Comparison of ENCODE assay signal across 8 mouse cellular contexts in the genomic region with DNA sequence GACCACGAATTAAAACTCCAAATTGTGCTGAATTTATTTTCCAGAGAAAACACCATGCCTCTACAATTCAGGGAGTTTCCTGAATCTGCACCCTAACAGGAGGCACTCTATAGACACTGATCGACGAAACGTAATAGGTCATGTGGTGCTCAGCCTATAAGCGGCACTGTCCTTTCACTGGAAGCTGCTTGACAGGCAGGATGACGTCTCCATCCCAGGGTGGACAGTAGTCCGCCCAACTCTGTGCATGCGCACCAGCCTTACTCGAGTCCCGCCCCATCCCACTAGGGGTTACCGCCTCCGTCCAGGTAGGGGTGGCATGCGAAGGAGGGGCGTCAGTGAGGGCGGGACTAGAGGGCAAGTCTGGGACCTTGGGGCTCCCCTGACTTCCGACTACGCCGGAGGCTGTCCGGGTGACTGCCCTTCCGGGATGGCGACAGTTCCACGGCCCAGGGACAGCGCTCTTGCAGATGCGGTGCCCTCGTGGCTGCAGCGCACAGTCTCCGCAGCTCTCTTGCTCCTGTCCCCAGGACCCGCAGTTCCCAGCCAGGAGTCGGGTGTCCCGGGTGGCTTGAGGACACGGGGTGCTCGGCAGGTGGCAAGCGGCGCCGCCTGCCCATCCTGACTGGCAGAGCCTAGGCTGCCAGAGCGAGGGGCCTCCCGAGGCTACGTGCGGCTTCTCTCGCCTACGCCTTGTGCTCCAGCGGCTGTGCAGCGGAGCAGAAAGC. TPM values are rescaled to one million over a fixed set of nuclear protein-coding genes. Genes with fewer than 3 reads are reported as not detected.
A peak's percentile ranks its signal among the peaks of the same experiment; 100 is the strongest.
DNase-seq lines count a peak whose midpoint lies in the region; ATAC-seq lines count a peak whose summit lies in the region.

A gene (plus strand): TSS at position 169 of the 728 bp plus-strand sequence.

- WGBS in heart, embryonic 13.5 days, result under 1% methylated on average over 43 of the region's 43 CpGs
- under 1% methylated on average over 43 of the region's 43 CpGs for WGBS in liver, embryonic 12.5 days (ENCODE audit: insufficient replicate concordance)
- under 1% methylated on average over 43 of the region's 43 CpGs for WGBS in stomach, embryonic 15.5 days

- H3K9ac ChIP-seq in heart, embryonic 13.5 days, result peak within 1 kb of the TSS; percentile 94
- peak within 1 kb of the TSS; percentile 91 for H3K9ac ChIP-seq in liver, embryonic 12.5 days
- peak within 1 kb of the TSS; percentile 71 for H3K9ac ChIP-seq in stomach, embryonic 15.5 days

- peak within 1 kb of the TSS; percentile 66 for H3K4me3 ChIP-seq in brown adipose tissue, adult 24 weeks (ENCODE audit: insufficient read depth, low read depth, low read length)
- peak within 1 kb of the TSS; percentile 80 for H3K4me3 ChIP-seq in heart, embryonic 13.5 days
- H3K4me3 ChIP-seq in liver, embryonic 12.5 days, result peak within 1 kb of the TSS; percentile 81
- peak within 1 kb of the TSS; percentile 66 for H3K4me3 ChIP-seq in stomach, embryonic 15.5 days (replicated peaks)

- H3K27me3 ChIP-seq in heart, embryonic 13.5 days (replicated peaks), result no peaks in the 10 kb centered on the region
- no peaks in the 10 kb centered on the region for H3K27me3 ChIP-seq in liver, embryonic 12.5 days (replicated peaks)
- no peaks in the 10 kb centered on the region for H3K27me3 ChIP-seq in stomach, embryonic 15.5 days (replicated peaks)

- DNase-seq in CD4-positive, CD25-positive, alpha-beta regulatory T cell, adult 2 months (ENCODE audit: low read depth, low spot score), result peak; percentile 94
- peak; percentile 86 for DNase-seq in fat pad, adult 2 months (ENCODE audit: extremely low read depth, low read depth, low spot score)
- DNase-seq in kidney, postnatal 10 days, result peak; percentile 96
- DNase-seq in natural killer cell, adult 2 months (ENCODE audit: low spot score in 2 of 2), result peak; percentile 97 to 99

- peak within 1 kb of the TSS; percentile 29 for H3K27ac ChIP-seq in brown adipose tissue, adult 24 weeks (replicated peaks; ENCODE audit: low read depth, low read length)
- peak within 1 kb of the TSS; percentile 91 for H3K27ac ChIP-seq in heart, embryonic 13.5 days (replicated peaks)
- H3K27ac ChIP-seq in liver, embryonic 12.5 days, result peak within 1 kb of the TSS; percentile 92
- H3K27ac ChIP-seq in stomach, embryonic 15.5 days, result peak within 1 kb of the TSS; percentile 84

- no peaks in the 10 kb centered on the region for H3K9me3 ChIP-seq in heart, embryonic 13.5 days
- no peaks in the 10 kb centered on the region for H3K9me3 ChIP-seq in liver, embryonic 12.5 days (replicated peaks)
- no peaks in the 10 kb centered on the region for H3K9me3 ChIP-seq in stomach, embryonic 15.5 days

- H3K36me3 ChIP-seq in heart, embryonic 13.5 days, result peaks cover 44% of the 10 kb centered on the region
- H3K36me3 ChIP-seq in liver, embryonic 12.5 days, result peaks cover 42% of the 10 kb centered on the region
- peaks cover 17% of the 10 kb centered on the region for H3K36me3 ChIP-seq in stomach, embryonic 15.5 days

- H3K4me2 ChIP-seq in heart, embryonic 13.5 days, result peak within 1 kb of the TSS; percentile 86
- H3K4me2 ChIP-seq in liver, embryonic 12.5 days, result peak within 1 kb of the TSS; percentile 97
- H3K4me2 ChIP-seq in stomach, embryonic 15.5 days, result peak within 1 kb of the TSS; percentile 79

- H3K4me1 ChIP-seq in brown adipose tissue, adult 24 weeks (ENCODE audit: control insufficient read depth, insufficient read depth, insufficient read length, low read length), result peaks cover 12% of the 10 kb centered on the region
- H3K4me1 ChIP-seq in heart, embryonic 13.5 days, result peaks cover 45% of the 10 kb centered on the region
- H3K4me1 ChIP-seq in liver, embryonic 12.5 days, result peaks cover 44% of the 10 kb centered on the region
- no peaks in the 10 kb centered on the region for H3K4me1 ChIP-seq in stomach, embryonic 15.5 days

- peak; percentile 99 for ATAC-seq in heart, embryonic 13.5 days (ENCODE audit: extremely low read depth, insufficient number of reproducible peaks, low FRiP score, low TSS enrichment)
- ATAC-seq in liver, embryonic 12.5 days, result peak; percentile 99
- ATAC-seq in stomach, embryonic 15.5 days (ENCODE audit: insufficient read depth, low FRiP score, low read depth), result peak; percentile 98

RNA-seq across cellular contexts. Expression of the gene that starts here (rescaled TPM):
- 19.2 and 21.2 TPM in 2 replicates for polyA plus RNA-seq in brown adipose tissue, adult 24 weeks (2012; ENCODE audit: insufficient read depth, insufficient read length, missing spikeins)
- polyA plus RNA-seq in heart, embryonic 13.5 days (2015; fragmentation: Nextera tagmentation; extraction: Ambion mirVana), result 31.4 and 36.4 TPM in 2 replicates
- 19.7 and 21.1 TPM in 2 replicates for polyA plus RNA-seq in liver, embryonic 12.5 days (2016; fragmentation: Nextera tagmentation; extraction: Ambion mirVana)
- 31.1 and 34.1 TPM in 2 replicates for polyA plus RNA-seq in stomach, embryonic 15.5 days (2015; fragmentation: Nextera tagmentation; extraction: Ambion mirVana)

Comparison
In these comparisons a context has a peak if more than half of its experiments do, and no peak if none do; other contexts are left out.
1. Peak in every context shown above with its lines: DNase-seq, ATAC-seq, H3K4me3 ChIP-seq and H3K27ac ChIP-seq.
2. H3K27ac ChIP-seq: peak in every context shown above with its lines; median percentile 92 in liver, embryonic 12.5 days; 91 in heart, embryonic 13.5 days; 84 in stomach, embryonic 15.5 days; 29 in brown adipose tissue, adult 24 weeks.